Mouse (Mus musculus): ENCODE data around the gene Slc45a2. TPM values are rescaled to one million over a fixed set of nuclear protein-coding genes. Genes with fewer than 3 reads are reported as not detected.

Gene Slc45a2
- polyA plus RNA-seq (2012; rRNA removed) = 0.09 and 0.11 TPM in 2 replicates

- DNase-seq (ENCODE audit: low read depth) = no peak
- TF ChIP-seq POLR2A (IDR thresholded peaks at IDR 0.05; ENCODE audit: borderline replicate concordance, extremely low read depth, insufficient read depth, insufficient read length, poor library complexity, severe bottlenecking) (no peak), CTCF (IDR thresholded peaks at IDR 0.05; ENCODE audit: borderline replicate concordance, extremely low read depth, insufficient read depth, insufficient read length) (no peak)
Observed at GRCm38 (mm10) chr15:11000421-11000820, at the start of gene Slc45a2. Gene Slc45a2 (plus strand): TSS chr15:11000721.

- TF ChIP-seq POLR2A (IDR thresholded peaks at IDR 0.05; ENCODE audit: borderline replicate concordance, extremely low read depth, insufficient read depth, insufficient read length, poor library complexity, severe bottlenecking) (no peak), CTCF (IDR thresholded peaks at IDR 0.05; ENCODE audit: borderline replicate concordance, extremely low read depth, insufficient read depth, insufficient read length) (no peak)
- peak; percentile 9 for DNase-seq (ENCODE audit: low read depth)
Observed at GRCm38 (mm10) chr15:10951951-10952759, 48.4 kb upstream of the Slc45a2 start, which contains the start of gene C1qtnf3. Gene C1qtnf3 (plus strand): TSS chr15:10952332.

GRCm38 (mm10) chr15:10952760-10953305 lies 47.7 kb upstream of the Slc45a2 start:
- peak; percentile 31 for DNase-seq (ENCODE audit: low read depth)
- TF ChIP-seq CTCF (IDR thresholded peaks at IDR 0.05; ENCODE audit: borderline replicate concordance, extremely low read depth, insufficient read depth, insufficient read length) (no peak), POLR2A (IDR thresholded peaks at IDR 0.05; ENCODE audit: borderline replicate concordance, extremely low read depth, insufficient read depth, insufficient read length, poor library complexity, severe bottlenecking) (no peak)

- TF ChIP-seq CTCF (IDR thresholded peaks at IDR 0.05; ENCODE audit: borderline replicate concordance, extremely low read depth, insufficient read depth, insufficient read length) (no peak), POLR2A (IDR thresholded peaks at IDR 0.05; ENCODE audit: borderline replicate concordance, extremely low read depth, insufficient read depth, insufficient read length, poor library complexity, severe bottlenecking) (no peak)
- no peak for DNase-seq (ENCODE audit: low read depth)
Observed at GRCm38 (mm10) chr15:10953465-10953864, 47.1 kb upstream of the Slc45a2 start.

- DNase-seq (ENCODE audit: low read depth) = no peak
- TF ChIP-seq CTCF (IDR thresholded peaks at IDR 0.05; ENCODE audit: borderline replicate concordance, extremely low read depth, insufficient read depth, insufficient read length) (no peak), POLR2A (IDR thresholded peaks at IDR 0.05; ENCODE audit: borderline replicate concordance, extremely low read depth, insufficient read depth, insufficient read length, poor library complexity, severe bottlenecking) (no peak)
Observed at GRCm38 (mm10) chr15:10954381-10955016, 46.0 kb upstream of the Slc45a2 start.

GRCm38 (mm10) chr15:10955156-10955555 lies 45.4 kb upstream of the Slc45a2 start:
- TF ChIP-seq POLR2A (IDR thresholded peaks at IDR 0.05; ENCODE audit: borderline replicate concordance, extremely low read depth, insufficient read depth, insufficient read length, poor library complexity, severe bottlenecking) = no peak
- no peak for TF ChIP-seq CTCF (IDR thresholded peaks at IDR 0.05; ENCODE audit: borderline replicate concordance, extremely low read depth, insufficient read depth, insufficient read length)
- DNase-seq (ENCODE audit: low read depth) = no peak

- TF ChIP-seq POLR2A (IDR thresholded peaks at IDR 0.05; ENCODE audit: borderline replicate concordance, extremely low read depth, insufficient read depth, insufficient read length, poor library complexity, severe bottlenecking) (no peak), CTCF (IDR thresholded peaks at IDR 0.05; ENCODE audit: borderline replicate concordance, extremely low read depth, insufficient read depth, insufficient read length) (no peak)
- DNase-seq (ENCODE audit: low read depth) = no peak
Observed at GRCm38 (mm10) chr15:10956706-10957105, 43.8 kb upstream of the Slc45a2 start.

- no peak for TF ChIP-seq CTCF (IDR thresholded peaks at IDR 0.05; ENCODE audit: borderline replicate concordance, extremely low read depth, insufficient read depth, insufficient read length)
- TF ChIP-seq POLR2A (IDR thresholded peaks at IDR 0.05; ENCODE audit: borderline replicate concordance, extremely low read depth, insufficient read depth, insufficient read length, poor library complexity, severe bottlenecking) = no peak
- DNase-seq (ENCODE audit: low read depth) = no peak
Observed at GRCm38 (mm10) chr15:10959277-10960026, 41.1 kb upstream of the Slc45a2 start.

GRCm38 (mm10) chr15:10960267-10960666 lies 40.3 kb upstream of the Slc45a2 start:
- DNase-seq (ENCODE audit: low read depth) = no peak
- TF ChIP-seq CTCF (IDR thresholded peaks at IDR 0.05; ENCODE audit: borderline replicate concordance, extremely low read depth, insufficient read depth, insufficient read length) (no peak), POLR2A (IDR thresholded peaks at IDR 0.05; ENCODE audit: borderline replicate concordance, extremely low read depth, insufficient read depth, insufficient read length, poor library complexity, severe bottlenecking) (no peak)

- TF ChIP-seq CTCF (IDR thresholded peaks at IDR 0.05; ENCODE audit: borderline replicate concordance, extremely low read depth, insufficient read depth, insufficient read length) (no peak), POLR2A (IDR thresholded peaks at IDR 0.05; ENCODE audit: borderline replicate concordance, extremely low read depth, insufficient read depth, insufficient read length, poor library complexity, severe bottlenecking) (no peak)
- DNase-seq (ENCODE audit: low read depth) = no peak
Observed at GRCm38 (mm10) chr15:10962601-10963000, 37.9 kb upstream of the Slc45a2 start.

GRCm38 (mm10) chr15:10969439-10969838 lies 31.1 kb upstream of the Slc45a2 start:
- no peak for DNase-seq (ENCODE audit: low read depth)

More at GRCm38 (mm10) chr15:10969439-10969838, 31.1 kb upstream of the Slc45a2 start:
- no peak for TF ChIP-seq POLR2A (IDR thresholded peaks at IDR 0.05; ENCODE audit: borderline replicate concordance, extremely low read depth, insufficient read depth, insufficient read length, poor library complexity, severe bottlenecking)
- TF ChIP-seq CTCF (IDR thresholded peaks at IDR 0.05; ENCODE audit: borderline replicate concordance, extremely low read depth, insufficient read depth, insufficient read length) = no peak

Data from brain, embryonic 14.5 days (tissue).